Mouse (Mus musculus): ENCODE data around the gene Gm49369. TPM values are rescaled to one million over a fixed set of nuclear protein-coding genes. Genes with fewer than 3 reads are reported as not detected.

Gm49369 gene
- polyA plus RNA-seq, 1 experiment from 2014 or later, result not detected

- peak overlapping the region; percentile 92 for H3K4me2 ChIP-seq
- WGBS, result 21% methylated on average over 11 of the region's 11 CpGs
- peak overlapping the region; percentile 74 for H3K9ac ChIP-seq
- H3K4me1 ChIP-seq (replicated peaks), result peaks cover 45% of the 10 kb centered on the region
- H3K4me3 ChIP-seq, result peak overlapping the region; percentile 59
- H3K9me3 ChIP-seq (replicated peaks), result no peaks in the 10 kb centered on the region
- ATAC-seq (ENCODE audit: insufficient number of reproducible peaks, low FRiP score), result no peak
- H3K27me3 ChIP-seq (replicated peaks), result peaks cover 13% of the 10 kb centered on the region; the same call in 1 of the 2 replicates
- H3K27ac ChIP-seq (ENCODE audit: poor library complexity, severe bottlenecking), result no peak overlapping the region
- H3K36me3 ChIP-seq, result peaks cover 16% of the 10 kb centered on the region
Observed at GRCm38 (mm10) chr7:142371398-142371767, 11.1 kb downstream of the Gm49369 start.

GRCm38 (mm10) chr7:142370937-142371336, 11.5 kb downstream of the Gm49369 start:
- ATAC-seq (ENCODE audit: insufficient number of reproducible peaks, low FRiP score), result no peak
- Histone ChIP-seq H3K4me1 (replicated peaks) (peaks cover 45% of the 10 kb centered on the region), H3K27me3 (replicated peaks) (peaks cover 13% of the 10 kb centered on the region; the same call in 1 of the 2 replicates), H3K9ac (peak overlapping the region; percentile 74; the same call in 1 of the 2 replicates), H3K4me2 (peak overlapping the region; percentile 92), H3K27ac (ENCODE audit: poor library complexity, severe bottlenecking) (no peak overlapping the region), H3K4me3 (peak overlapping the region; percentile 59), H3K36me3 (peaks cover 11% of the 10 kb centered on the region), H3K9me3 (replicated peaks) (no peaks in the 10 kb centered on the region)
- 73% methylated on average over 18 of the region's 18 CpGs for WGBS

- Histone ChIP-seq H3K27me3 (replicated peaks) (peaks cover 13% of the 10 kb centered on the region; the same call in 1 of the 2 replicates), H3K4me1 (replicated peaks) (peaks cover 37% of the 10 kb centered on the region), H3K9me3 (replicated peaks) (no peaks in the 10 kb centered on the region), H3K27ac (ENCODE audit: poor library complexity, severe bottlenecking) (no peak overlapping the region), H3K36me3 (0 out of 2 replicates have a peak, but pooled peaks cover under 1% of the 10 kb centered on the region), H3K4me2 (peak overlapping the region; percentile 92), H3K9ac (no peak overlapping the region), H3K4me3 (no peak overlapping the region)
- ATAC-seq (ENCODE audit: insufficient number of reproducible peaks, low FRiP score), result no peak
- 49% methylated on average over 6 of the region's 6 CpGs for WGBS
Observed at GRCm38 (mm10) chr7:142369820-142370219, 12.6 kb downstream of the Gm49369 start.

GRCm38 (mm10) chr7:142368856-142369255, 13.6 kb downstream of the Gm49369 start:
- H3K4me2 ChIP-seq, result no peak overlapping the region
- no peaks in the 10 kb centered on the region for H3K36me3 ChIP-seq
- H3K9ac ChIP-seq, result no peak overlapping the region
- no peak overlapping the region for H3K27ac ChIP-seq (ENCODE audit: poor library complexity, severe bottlenecking)
- peaks cover 28% of the 10 kb centered on the region for H3K4me1 ChIP-seq (replicated peaks)
- ATAC-seq (ENCODE audit: insufficient number of reproducible peaks, low FRiP score), result no peak
- H3K9me3 ChIP-seq (replicated peaks), result no peaks in the 10 kb centered on the region
- 78% methylated on average over 2 of the region's 2 CpGs for WGBS
- H3K27me3 ChIP-seq (replicated peaks), result peaks cover 13% of the 10 kb centered on the region; the same call in 1 of the 2 replicates
- H3K4me3 ChIP-seq, result no peak overlapping the region

GRCm38 (mm10) chr7:142363107-142363506, 19.4 kb downstream of the Gm49369 start:
- no peak overlapping the region for H3K27ac ChIP-seq (ENCODE audit: poor library complexity, severe bottlenecking)
- H3K27me3 ChIP-seq (replicated peaks), result no peaks in the 10 kb centered on the region
- no peak overlapping the region for H3K4me2 ChIP-seq
- WGBS, result 70% methylated on average over 4 of the region's 4 CpGs
- H3K36me3 ChIP-seq, result no peaks in the 10 kb centered on the region
- H3K9ac ChIP-seq, result no peak overlapping the region
- no peak for ATAC-seq (ENCODE audit: insufficient number of reproducible peaks, low FRiP score)
- H3K4me1 ChIP-seq (replicated peaks), result 0 out of 2 replicates have a peak, but pooled peaks cover 4% of the 10 kb centered on the region
- H3K9me3 ChIP-seq (replicated peaks), result no peaks in the 10 kb centered on the region
- no peak overlapping the region for H3K4me3 ChIP-seq

GRCm38 (mm10) chr7:142360743-142361142, 21.7 kb downstream of the Gm49369 start:
- no peak overlapping the region for H3K9ac ChIP-seq
- no peak overlapping the region for H3K4me2 ChIP-seq
- H3K4me1 ChIP-seq (replicated peaks), result 0 out of 2 replicates have a peak, but pooled peaks cover 8% of the 10 kb centered on the region
- no peak overlapping the region for H3K4me3 ChIP-seq
- H3K9me3 ChIP-seq (replicated peaks), result no peaks in the 10 kb centered on the region
- H3K36me3 ChIP-seq, result no peaks in the 10 kb centered on the region
- no peak overlapping the region for H3K27ac ChIP-seq (ENCODE audit: poor library complexity, severe bottlenecking)
- H3K27me3 ChIP-seq (replicated peaks), result no peaks in the 10 kb centered on the region
- ATAC-seq (ENCODE audit: insufficient number of reproducible peaks, low FRiP score), result no peak

- Histone ChIP-seq H3K36me3 (no peaks in the 10 kb centered on the region), H3K4me1 (replicated peaks) (peaks cover 23% of the 10 kb centered on the region), H3K4me3 (no peak overlapping the region), H3K4me2 (no peak overlapping the region), H3K9ac (no peak overlapping the region), H3K9me3 (replicated peaks) (no peaks in the 10 kb centered on the region), H3K27ac (ENCODE audit: poor library complexity, severe bottlenecking) (no peak overlapping the region), H3K27me3 (replicated peaks) (no peaks in the 10 kb centered on the region)
- WGBS, result 71% methylated on average over 8 of the region's 8 CpGs
- ATAC-seq (ENCODE audit: insufficient number of reproducible peaks, low FRiP score), result no peak
Observed at GRCm38 (mm10) chr7:142359129-142359528, 23.3 kb downstream of the Gm49369 start.

GRCm38 (mm10) chr7:142357566-142357965, 24.9 kb downstream of the Gm49369 start:
- Histone ChIP-seq H3K36me3 (no peaks in the 10 kb centered on the region), H3K9ac (no peak overlapping the region), H3K4me2 (no peak overlapping the region), H3K4me1 (replicated peaks) (peaks cover 28% of the 10 kb centered on the region), H3K27me3 (replicated peaks) (no peaks in the 10 kb centered on the region), H3K4me3 (no peak overlapping the region), H3K27ac (ENCODE audit: poor library complexity, severe bottlenecking) (no peak overlapping the region), H3K9me3 (replicated peaks) (no peaks in the 10 kb centered on the region)
- 80% methylated on average over 3 of the region's 3 CpGs for WGBS
- ATAC-seq (ENCODE audit: insufficient number of reproducible peaks, low FRiP score), result no peak

- 51% methylated on average over 8 of the region's 8 CpGs for WGBS
- H3K27me3 ChIP-seq (replicated peaks), result no peaks in the 10 kb centered on the region
- peak overlapping the region; percentile 16; the same call in 1 of the 2 replicates for H3K9ac ChIP-seq
- no peak overlapping the region for H3K27ac ChIP-seq (ENCODE audit: poor library complexity, severe bottlenecking)
- H3K9me3 ChIP-seq (replicated peaks), result no peaks in the 10 kb centered on the region
- no peak overlapping the region for H3K4me2 ChIP-seq
- H3K4me3 ChIP-seq, result no peak overlapping the region
- no peaks in the 10 kb centered on the region for H3K36me3 ChIP-seq
- ATAC-seq (ENCODE audit: insufficient number of reproducible peaks, low FRiP score), result peak; percentile 34; the same call in 1 of the 2 replicates
- peaks cover 28% of the 10 kb centered on the region for H3K4me1 ChIP-seq (replicated peaks)
Observed at GRCm38 (mm10) chr7:142354661-142355233, 27.7 kb downstream of the Gm49369 start.

- Histone ChIP-seq H3K27ac (ENCODE audit: poor library complexity, severe bottlenecking) (no peak overlapping the region), H3K36me3 (no peaks in the 10 kb centered on the region), H3K4me2 (no peak overlapping the region), H3K27me3 (replicated peaks) (no peaks in the 10 kb centered on the region), H3K4me3 (no peak overlapping the region), H3K9me3 (replicated peaks) (no peaks in the 10 kb centered on the region), H3K4me1 (replicated peaks) (peaks cover 24% of the 10 kb centered on the region), H3K9ac (no peak overlapping the region)
- 49% methylated on average over 5 of the region's 5 CpGs for WGBS
- ATAC-seq (ENCODE audit: insufficient number of reproducible peaks, low FRiP score), result no peak
Observed at GRCm38 (mm10) chr7:142353854-142354253, 28.6 kb downstream of the Gm49369 start.

- 64% methylated on average over 5 of the region's 5 CpGs for WGBS
- peaks cover 24% of the 10 kb centered on the region for H3K4me1 ChIP-seq (replicated peaks)
- no peak overlapping the region for H3K4me2 ChIP-seq
- H3K9ac ChIP-seq, result no peak overlapping the region
- H3K27ac ChIP-seq (ENCODE audit: poor library complexity, severe bottlenecking), result no peak overlapping the region
- no peak for ATAC-seq (ENCODE audit: insufficient number of reproducible peaks, low FRiP score)
- no peaks in the 10 kb centered on the region for H3K27me3 ChIP-seq (replicated peaks)
- H3K4me3 ChIP-seq, result no peak overlapping the region
- H3K9me3 ChIP-seq (replicated peaks), result no peaks in the 10 kb centered on the region
- H3K36me3 ChIP-seq, result no peaks in the 10 kb centered on the region
Observed at GRCm38 (mm10) chr7:142351569-142351968, 30.9 kb downstream of the Gm49369 start.
